Mouse (Mus musculus) spleen, adult 2 months (tissue): ENCODE data around the gene Myt1l. TPM values are rescaled to one million over a fixed set of nuclear protein-coding genes. Genes with fewer than 3 reads are reported as not detected.

Experiments used
- DNase-seq, 2 experiments: peaks; one replicate each; pipeline versions ENCODE4 v3.0.0 to v3.0.0-alpha.2; 2012 to 2021; ENCODE audit warnings: low spot score in 2 of 2, low read depth in 1 of 2
- H3K27ac ChIP-seq: fragments of 200-500 bp; 2 replicates; pipeline ENCODE4 v1.5.1; 2012; ENCODE audit warnings: low read length, inconsistent platforms; ENCODE audit not compliant: insufficient read depth
- H3K27me3 ChIP-seq: fragments of 200-500 bp; 2 replicates; pipeline ENCODE4 v1.6.1; 2012; ENCODE audit warnings: mild to moderate bottlenecking, moderate library complexity, low read length, inconsistent platforms; ENCODE audit not compliant: control insufficient read depth, insufficient read depth
- H3K36me3 ChIP-seq: fragments of 200-500 bp; 2 replicates; pipeline ENCODE4 v1.6.1; 2012; ENCODE audit warnings: mild to moderate bottlenecking, low read length, inconsistent platforms; ENCODE audit not compliant: control insufficient read depth, insufficient read depth
- H3K4me1 ChIP-seq: fragments of 200-500 bp; 2 replicates; pipeline ENCODE4 v1.6.1; 2011; ENCODE audit warnings: inconsistent platforms; ENCODE audit not compliant: control insufficient read depth, insufficient read depth, insufficient read length
- H3K4me3 ChIP-seq: fragments of 200-500 bp; 2 replicates; pipeline ENCODE4 v1.5.1; 2011; ENCODE audit warnings: mild to moderate bottlenecking, inconsistent platforms; ENCODE audit not compliant: insufficient read depth, insufficient read length; ENCODE audit errors: extremely low read depth
- CTCF ChIP-seq: fragments of 200-500 bp; IDR thresholded peaks from 2 replicates; pipeline ENCODE4 v1.5.1; 2011; ENCODE audit warnings: mild to moderate bottlenecking, inconsistent platforms; ENCODE audit not compliant: insufficient read depth, insufficient read length, insufficient replicate concordance; ENCODE audit errors: extremely low read depth
- POLR2A ChIP-seq: fragments of 200-500 bp; IDR thresholded peaks from 2 replicates; pipeline ENCODE4 v1.6.1; 2011; ENCODE audit warnings: low read depth, low read length, inconsistent platforms
- WGBS: fragments of 180-500 bp; shearing (Covaris S2); methylation state at CpG from one replicate; pipeline ENCODE4 v1.1.7; 2018; 5-methylcytosine and 5-hydroxymethylcytosine counted together
- polyA plus RNA-seq: library from polyadenylated mRNA; depleted of rRNA; stranded (reverse); fragments of >200 nt; gene quantifications from 2 replicates; pipeline ENCODE4 v1.2.3, GENCODE M21; 2012

Gene Myt1l
- polyA plus RNA-seq, 1 experiment: not detected

DNA sequence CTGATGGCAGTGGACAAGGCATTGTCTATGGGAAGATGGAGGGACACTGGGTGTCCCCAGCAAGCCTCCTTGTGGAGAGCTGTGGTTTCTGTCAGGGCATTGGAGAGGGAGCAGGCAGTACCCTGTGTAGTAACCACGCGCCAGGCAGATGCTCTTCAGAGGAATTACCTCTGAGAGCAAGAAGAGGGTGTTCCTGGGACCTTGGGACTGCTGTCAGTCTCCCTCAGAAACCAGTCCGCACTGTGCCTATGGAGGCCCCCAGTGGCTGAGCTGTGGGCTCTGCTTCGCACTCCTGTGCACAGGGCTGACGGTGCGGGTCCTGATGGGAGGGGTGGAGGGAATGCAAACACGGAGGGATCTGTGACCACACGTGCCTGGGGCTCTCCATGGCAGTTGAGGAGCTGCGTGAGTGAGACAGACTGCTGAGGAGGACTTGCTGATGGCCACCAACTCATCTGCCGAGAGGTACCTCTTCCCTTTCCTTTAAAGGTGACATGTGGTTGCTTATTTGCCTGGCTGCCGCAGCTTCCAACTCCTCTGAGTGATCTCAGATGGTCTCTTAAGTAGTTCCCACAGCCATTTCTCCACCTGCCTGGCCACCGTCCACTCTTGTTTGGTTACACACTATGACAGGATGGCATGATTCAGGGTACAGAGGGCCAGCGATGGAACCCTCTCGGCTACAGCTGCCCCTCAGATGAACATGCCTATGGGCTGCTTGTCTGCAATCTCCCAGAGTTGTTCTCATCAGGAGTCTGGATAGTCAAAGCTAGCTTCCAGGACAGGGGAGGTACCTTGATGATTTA lies 5.1 kb downstream of the Myt1l start:
- Histone ChIP-seq H3K27me3 (no peaks in the 10 kb centered on the region), H3K36me3 (no peaks in the 10 kb centered on the region), H3K4me3 (no peak overlapping the region), H3K4me1 (no peaks in the 10 kb centered on the region), H3K27ac (no peak overlapping the region)
- WGBS: 35% methylated on average over 14 of the region's 14 CpGs
- DNase-seq: no peak
- no peak for TF ChIP-seq POLR2A
- no peak for TF ChIP-seq CTCF

DNA sequence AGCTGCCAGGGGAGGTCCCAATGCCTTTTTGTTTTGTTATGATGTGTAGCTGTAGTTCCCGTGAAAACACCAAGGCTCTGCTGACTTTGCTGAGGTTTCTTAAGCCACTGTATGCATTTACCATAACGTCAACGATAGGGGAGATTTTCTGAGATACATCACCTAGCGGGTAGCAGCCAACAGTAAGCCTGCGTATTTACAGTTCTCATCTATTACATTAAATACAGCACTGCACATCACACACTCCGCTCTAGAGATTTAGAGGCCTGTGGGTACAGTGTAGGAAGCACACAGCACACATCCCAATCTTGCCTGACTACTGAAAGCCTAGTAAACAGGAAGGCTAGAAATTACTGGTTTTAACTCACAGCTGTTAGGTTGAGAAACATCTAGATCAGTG lies 6.1 kb downstream of the Myt1l start:
- Histone ChIP-seq H3K27ac (no peak overlapping the region), H3K36me3 (no peaks in the 10 kb centered on the region), H3K4me1 (no peaks in the 10 kb centered on the region), H3K27me3 (no peaks in the 10 kb centered on the region), H3K4me3 (no peak overlapping the region)
- WGBS: 9% methylated on average over 6 of the region's 6 CpGs
- DNase-seq: no peak
- no peak for TF ChIP-seq POLR2A
- TF ChIP-seq CTCF: no peak

DNA sequence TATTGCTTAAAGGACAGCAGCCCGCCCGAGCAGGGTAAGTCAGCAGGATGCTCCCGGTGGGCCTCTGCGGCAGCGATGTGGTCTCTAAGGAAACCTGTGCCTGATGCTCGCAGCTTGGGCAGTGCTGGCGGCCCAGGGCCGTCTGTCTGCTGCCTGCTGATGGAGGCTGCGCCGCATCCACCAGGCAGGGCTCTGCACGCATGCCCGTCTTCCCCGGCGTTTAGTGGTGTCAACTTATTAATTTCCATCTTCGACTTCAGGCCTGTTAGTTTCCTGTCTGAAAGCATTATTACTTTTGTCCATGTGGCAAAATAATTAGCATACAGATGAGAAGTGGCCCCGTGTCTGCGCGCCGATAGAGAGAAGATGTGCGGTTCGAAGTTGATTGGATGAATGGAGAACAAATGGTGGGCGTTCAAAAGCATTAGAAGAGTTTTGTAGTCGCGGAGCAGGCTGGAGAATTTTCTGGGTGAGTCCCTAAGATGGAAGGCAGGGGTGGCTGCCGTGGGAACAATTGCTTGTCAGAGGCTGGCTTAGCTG lies 6.6 kb downstream of the Myt1l start:
- Histone ChIP-seq H3K36me3 (no peaks in the 10 kb centered on the region), H3K27me3 (no peaks in the 10 kb centered on the region), H3K4me1 (no peaks in the 10 kb centered on the region), H3K4me3 (no peak overlapping the region), H3K27ac (no peak overlapping the region)
- 10% methylated on average over 25 of the region's 25 CpGs for WGBS
- no peak for DNase-seq
- TF ChIP-seq POLR2A (no peak), CTCF (no peak)

DNA sequence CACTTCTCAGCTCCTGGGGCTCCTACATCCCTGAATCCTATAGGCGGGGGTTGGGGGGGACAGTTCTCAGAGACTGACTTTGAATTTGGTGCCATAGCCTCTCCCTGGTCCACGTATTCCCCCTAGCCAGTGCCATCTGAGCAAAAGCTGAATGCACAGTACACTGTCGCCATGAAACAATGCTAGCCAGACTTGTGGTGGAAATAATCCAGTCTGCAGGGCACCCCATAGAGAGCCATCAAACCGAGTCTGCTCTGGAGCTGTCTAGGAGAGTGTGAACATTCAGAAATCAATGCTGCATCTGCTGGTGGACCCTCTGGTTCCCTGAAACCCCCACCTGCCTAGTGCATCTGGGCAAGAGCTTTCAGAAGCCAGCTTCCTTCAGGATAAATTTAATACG lies 9.7 kb downstream of the Myt1l start:
- no peak for TF ChIP-seq POLR2A
- no peak for TF ChIP-seq CTCF
- H3K36me3 ChIP-seq: no peaks in the 10 kb centered on the region
- 64% methylated on average over 5 of the region's 5 CpGs for WGBS

DNA sequence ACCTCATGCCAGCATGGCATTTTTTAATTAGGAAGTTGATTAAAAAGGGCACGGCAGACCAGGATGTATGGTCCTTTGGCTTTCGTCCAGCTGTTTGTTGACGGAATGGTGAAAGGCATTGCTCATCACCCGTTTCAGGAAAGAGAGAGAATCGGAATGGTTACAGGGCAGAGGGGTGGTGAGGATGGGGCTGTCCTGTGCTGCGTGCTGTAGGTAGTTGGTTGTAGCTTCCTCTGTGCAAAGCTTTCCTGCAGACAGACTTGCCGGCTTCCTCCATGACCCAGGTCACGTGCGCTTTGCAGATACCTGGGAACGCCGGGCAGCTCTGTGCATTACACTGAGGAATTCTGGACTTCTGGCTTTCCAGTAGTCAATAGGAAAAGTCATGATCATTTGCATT lies 10.3 kb downstream of the Myt1l start:
- H3K4me1 ChIP-seq: no peaks in the 10 kb centered on the region
- 67% methylated on average over 11 of the region's 11 CpGs for WGBS
- H3K36me3 ChIP-seq: no peaks in the 10 kb centered on the region
- H3K27me3 ChIP-seq: no peaks in the 10 kb centered on the region
- no peak overlapping the region for H3K4me3 ChIP-seq
- TF ChIP-seq CTCF: no peak
- TF ChIP-seq POLR2A: no peak
- H3K27ac ChIP-seq: no peak overlapping the region
- no peak for DNase-seq

More for the DNA sequence above, 9.7 kb downstream of the Myt1l start:
- Histone ChIP-seq H3K4me3 (no peak overlapping the region), H3K27ac (no peak overlapping the region), H3K27me3 (no peaks in the 10 kb centered on the region), H3K4me1 (no peaks in the 10 kb centered on the region)
- no peak for DNase-seq

DNA sequence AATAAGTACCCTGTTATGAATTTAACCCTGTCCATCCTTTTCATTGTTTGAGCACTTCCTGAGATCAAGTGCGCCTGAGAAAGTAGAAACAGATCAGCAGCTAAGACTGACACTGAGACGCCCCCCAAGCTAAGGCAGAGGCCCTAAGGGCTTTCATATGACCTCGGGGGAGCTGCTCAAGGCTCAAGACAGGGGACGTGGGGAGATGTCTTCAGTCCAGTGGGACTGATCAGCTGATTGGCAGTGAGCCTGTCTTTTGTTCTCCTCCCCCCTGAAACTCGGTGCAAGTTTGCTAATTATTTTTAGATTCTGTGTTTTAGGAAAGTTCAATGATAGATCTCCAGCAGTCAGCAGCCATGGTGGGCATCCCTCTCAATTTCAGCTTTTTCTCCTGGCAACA lies 10.9 kb downstream of the Myt1l start:
- no peaks in the 10 kb centered on the region for H3K36me3 ChIP-seq
- H3K4me1 ChIP-seq: no peaks in the 10 kb centered on the region
- H3K27ac ChIP-seq: no peak overlapping the region
- DNase-seq: no peak
- H3K4me3 ChIP-seq: no peak overlapping the region
- TF ChIP-seq CTCF (no peak), POLR2A (no peak)
- H3K27me3 ChIP-seq: no peaks in the 10 kb centered on the region
- WGBS: 49% methylated on average over 5 of the region's 5 CpGs

DNA sequence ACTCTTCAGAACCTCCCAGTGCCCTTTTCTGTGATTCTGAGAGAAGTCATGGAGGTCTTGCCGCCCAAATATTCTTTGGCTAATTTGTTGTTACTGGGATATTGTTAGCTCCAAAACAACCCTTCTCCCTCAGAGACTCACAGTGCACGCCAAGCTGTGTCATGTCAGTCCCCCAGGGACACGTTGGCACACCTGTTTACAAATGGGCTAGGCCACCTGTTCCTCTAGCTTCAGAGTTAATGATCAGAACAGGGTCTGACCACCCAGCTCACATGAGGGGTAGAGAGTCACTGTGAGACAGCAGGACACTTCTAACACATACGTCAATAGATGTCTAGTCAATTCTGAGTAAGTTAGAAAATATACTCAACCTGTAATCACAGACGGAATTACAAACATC lies 12.6 kb downstream of the Myt1l start:
- no peak overlapping the region for H3K4me3 ChIP-seq
- DNase-seq: no peak
- no peak overlapping the region for H3K27ac ChIP-seq
- 79% methylated on average over 5 of the region's 5 CpGs for WGBS
- H3K27me3 ChIP-seq: no peaks in the 10 kb centered on the region
- H3K36me3 ChIP-seq: no peaks in the 10 kb centered on the region
- no peak for TF ChIP-seq CTCF
- TF ChIP-seq POLR2A: no peak
- no peaks in the 10 kb centered on the region for H3K4me1 ChIP-seq
